Mouse (Mus musculus): ENCODE measurements around the gene Jade2.

Gene Jade2

DNA sequence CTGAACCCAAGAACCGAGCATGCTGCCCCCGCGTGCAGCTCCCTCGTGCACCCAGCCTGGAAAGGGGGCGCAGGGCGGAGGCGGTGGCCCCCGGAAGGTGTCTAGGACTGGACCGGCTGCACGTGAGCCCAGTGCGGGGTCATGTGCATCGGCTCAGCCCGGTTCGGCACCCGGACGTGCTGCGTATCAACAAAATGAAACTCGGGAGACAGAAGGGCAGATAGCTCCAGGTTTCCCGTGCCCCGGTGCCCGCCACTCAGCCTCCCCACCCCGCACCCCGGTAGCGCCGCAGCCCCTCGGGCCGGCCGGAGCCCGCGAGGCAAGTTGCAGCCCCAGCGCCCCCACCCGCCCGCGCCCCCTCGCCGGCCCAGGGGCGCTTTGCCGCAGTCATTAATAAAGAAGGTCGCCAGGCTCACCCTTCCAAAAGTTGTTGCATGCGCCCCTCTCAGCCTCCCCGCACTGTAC, 805 bp downstream of the Jade2 start:
- DNase-seq, result peak; percentile 72 to 76

GRCm38 (mm10) chr11:51855818-51856615, 1.4 kb downstream of the Jade2 start:
- DNase-seq, result peak; percentile 75 to 77

GRCm38 (mm10) chr11:51854981-51855817, 2.3 kb downstream of the Jade2 start:
- peak; percentile 76 to 83 for DNase-seq

- DNase-seq, result no peak
Observed at GRCm38 (mm10) chr11:51852595-51852994, 4.9 kb downstream of the Jade2 start.

DNA sequence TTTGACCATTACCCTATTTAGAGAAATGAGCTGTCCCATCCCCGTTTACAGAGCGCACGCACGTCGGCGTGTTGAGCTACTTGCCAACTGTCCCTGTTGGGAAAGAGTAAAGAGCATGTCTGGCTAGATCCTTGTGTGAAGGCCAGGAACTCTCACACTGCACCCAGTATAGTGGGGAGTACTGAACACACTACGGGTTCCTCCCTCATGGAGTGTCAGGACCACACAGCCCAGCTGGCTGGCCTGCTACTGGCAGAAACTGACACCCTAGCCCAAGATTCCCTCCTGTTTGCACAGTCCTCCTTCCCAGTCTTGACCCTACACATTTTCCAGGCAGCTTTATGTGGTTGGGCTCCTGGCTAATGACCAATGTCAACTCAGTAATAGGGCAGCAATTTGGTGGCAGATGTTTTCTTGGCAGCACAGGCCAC, 5.3 kb downstream of the Jade2 start:
- DNase-seq, result peak; percentile 41 to 66

DNA sequence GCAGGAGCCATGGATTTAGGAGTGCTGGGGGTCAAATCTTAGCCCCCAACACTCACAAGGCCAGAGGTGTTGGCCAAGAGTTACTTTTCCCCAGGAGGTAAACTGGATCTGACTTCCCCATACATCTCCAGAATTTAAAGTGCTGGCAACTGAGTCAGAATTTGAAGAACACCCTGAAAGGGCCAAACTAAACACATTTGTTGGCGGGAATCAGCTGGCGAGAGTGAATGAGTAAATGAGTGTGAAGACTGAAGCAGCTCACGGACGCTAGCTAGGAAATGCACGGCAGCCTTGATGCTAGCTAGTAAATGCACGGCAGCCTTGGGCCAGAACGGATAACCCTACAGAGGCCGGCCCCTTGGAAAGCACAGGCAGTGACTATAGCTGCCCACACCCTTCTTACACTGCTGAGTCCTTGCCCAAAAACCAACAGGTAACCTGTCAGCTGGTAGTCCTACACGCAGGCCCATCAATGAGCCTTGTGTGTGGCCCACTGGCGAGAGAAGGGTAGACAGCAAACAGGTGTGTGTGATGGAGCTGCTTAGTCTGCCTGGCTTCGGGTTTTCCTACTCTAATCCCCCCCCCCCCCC, 6.6 kb downstream of the Jade2 start:
- DNase-seq, result no peak

DNA sequence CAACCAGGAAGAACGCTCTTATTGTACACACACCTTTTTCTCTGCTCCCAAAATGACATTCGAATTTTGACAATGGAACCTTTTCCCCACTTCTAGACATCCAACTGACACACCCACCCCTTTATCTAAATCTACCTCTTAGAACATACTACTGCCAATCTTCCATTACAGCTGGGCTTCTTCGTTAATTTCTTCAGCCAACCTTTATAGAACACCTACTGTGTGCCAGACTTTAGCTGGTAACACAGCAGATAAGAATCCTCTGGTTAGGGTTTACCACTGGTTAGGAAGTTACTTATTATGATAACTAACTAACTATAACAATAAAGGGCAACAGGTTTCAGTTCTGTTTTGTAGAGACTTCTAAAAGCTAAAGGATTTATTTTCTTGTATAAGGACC, 9.1 kb downstream of the Jade2 start:
- no peak for DNase-seq

GRCm38 (mm10) chr11:51847902-51848301, 9.6 kb downstream of the Jade2 start:
- DNase-seq, result no peak

- no peak for DNase-seq
Observed at GRCm38 (mm10) chr11:51845981-51846883, 11.2 kb downstream of the Jade2 start.

GRCm38 (mm10) chr11:51844529-51845098, 12.8 kb downstream of the Jade2 start:
- DNase-seq, result no peak

DNA sequence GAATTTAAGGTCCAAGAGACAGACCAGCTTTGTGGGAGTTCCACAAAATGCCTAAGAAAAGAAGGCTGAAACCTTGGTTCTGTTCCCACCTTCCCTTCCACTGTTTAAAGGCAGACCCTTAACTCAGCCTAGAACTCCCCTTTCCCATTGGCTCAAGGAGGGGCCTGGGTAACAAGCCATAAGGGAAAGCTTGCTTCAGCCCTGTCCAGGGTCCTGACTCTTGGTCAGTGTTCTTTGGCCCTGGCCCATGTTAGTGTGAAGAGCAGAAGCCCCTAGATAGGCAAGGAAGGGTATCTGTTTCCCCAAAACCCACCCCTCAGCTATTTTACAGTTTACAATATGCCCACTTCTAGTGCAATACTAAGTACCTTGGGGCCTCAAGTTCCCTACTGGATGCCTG, 13.6 kb downstream of the Jade2 start:
- DNase-seq, result no peak

GRCm38 (mm10) chr11:51843168-51843567, 14.3 kb downstream of the Jade2 start:
- DNase-seq, result no peak

DNA sequence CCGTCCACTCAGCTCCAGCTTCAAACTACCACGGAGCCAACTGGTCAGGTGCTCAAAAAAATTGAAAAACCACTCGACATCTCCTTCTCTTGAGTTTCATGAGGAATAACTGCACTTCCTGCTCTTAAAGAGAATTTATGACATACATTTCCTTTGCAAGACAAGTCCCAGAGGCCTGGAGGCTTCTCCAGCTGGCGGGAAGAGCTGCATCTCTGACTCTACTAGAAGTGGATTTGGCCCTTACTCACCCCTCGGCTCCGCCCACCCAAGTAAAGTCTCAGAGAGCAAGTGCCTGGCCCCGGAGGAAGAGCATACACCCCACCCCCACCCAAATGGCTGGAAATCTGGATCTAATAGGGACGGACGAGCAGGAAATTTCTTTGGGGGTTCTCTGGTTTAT, 16.3 kb downstream of the Jade2 start:
- no peak for DNase-seq

GRCm38 (mm10) chr11:51840657-51841056, 16.8 kb downstream of the Jade2 start:
- no peak for DNase-seq

DNA sequence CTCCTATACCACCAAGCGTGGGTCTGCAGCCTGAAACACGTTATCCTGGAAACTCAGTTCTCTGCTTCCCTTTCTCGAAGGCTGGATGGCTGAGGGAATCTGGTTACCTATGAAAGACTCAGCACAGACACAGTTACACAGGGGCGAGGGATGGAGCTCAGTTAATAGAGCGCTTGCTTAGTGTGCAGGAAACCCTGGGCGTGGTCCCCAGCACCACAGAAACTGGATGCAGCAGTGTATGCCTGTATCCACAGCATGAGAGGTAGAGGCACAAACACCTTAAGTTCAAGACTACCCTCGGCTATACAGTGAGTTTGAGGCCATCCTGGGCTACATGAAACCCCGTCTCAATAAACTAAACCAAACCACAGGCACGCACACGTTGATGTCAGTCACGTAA, 17.5 kb downstream of the Jade2 start:
- no peak for DNase-seq

GRCm38 (mm10) chr11:51839106-51839505, 18.3 kb downstream of the Jade2 start:
- no peak for DNase-seq

GRCm38 (mm10) chr11:51837164-51838153, 20.0 kb downstream of the Jade2 start:
- no peak for DNase-seq

GRCm38 (mm10) chr11:51836506-51836905, 20.9 kb downstream of the Jade2 start:
- DNase-seq, result no peak

- no peak for DNase-seq
Observed at GRCm38 (mm10) chr11:51835598-51835997, 21.9 kb downstream of the Jade2 start.

DNA sequence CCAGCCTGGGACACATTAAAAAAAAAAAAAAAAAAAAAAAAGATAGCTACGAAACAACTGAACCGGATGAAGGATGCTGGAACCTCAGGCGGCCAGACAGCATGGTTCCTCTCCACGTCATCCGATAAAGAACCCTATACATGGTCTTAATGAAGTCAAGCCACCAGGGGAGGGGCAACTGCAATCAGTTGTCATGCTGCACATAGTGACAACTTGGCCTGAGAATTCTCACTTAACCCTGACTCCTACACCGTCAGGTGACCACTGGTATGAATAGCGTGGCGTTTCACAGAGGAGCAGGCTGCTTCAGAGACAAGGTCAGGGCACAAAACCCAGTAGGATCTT, 23.4 kb downstream of the Jade2 start:
- DNase-seq, result no peak

Data from lung, adult 18-20 months (tissue).